ENCODE assay signal across 16 mouse cellular contexts in genomic region chr19:58500049-58500448, GRCm38 (mm10). TPM values are rescaled to one million over a fixed set of nuclear protein-coding genes. Genes with fewer than 3 reads are reported as not detected.
DNase-seq lines count a peak whose midpoint lies in the region; ATAC-seq and TF ChIP-seq lines count a peak whose summit lies in the region.
"Had no signal": no experiment of that assay in that cellular context is flagged by ENCODE, and none has a peak within 500 bp of the region (broad histone marks: within the 10 kb centered on the region; RNA-seq: fewer than 3 reads in every experiment).

No protein-coding gene starts in this region.

- DNase-seq in cerebellum, postnatal 10 days: peak; percentile 29 to 42
- no peak for DNase-seq in cerebellum, postnatal 36 days
- DNase-seq in lung, embryonic 14.5 days: peak; percentile 21
- no peak for DNase-seq in lung, adult 2 months
- peak; percentile 30 to 32 for DNase-seq in layer of hippocampus, adult 2 months (ENCODE audit: low spot score in 2 of 2)
- peak; percentile 50 for DNase-seq in telencephalon, adult 2 months (ENCODE audit: low read depth, low spot score)
- DNase-seq in heart, adult 8-10 months (ENCODE audit: low spot score): no peak
- no peak for DNase-seq in kidney, postnatal 25 days
- DNase-seq: adrenal gland, postnatal 25 days; kidney, postnatal 4 days; liver, embryonic 13.5 days had no signal

- TF ChIP-seq CTCF in lung, embryonic 14.5 days (IDR thresholded peaks at IDR 0.05; ENCODE audit: low read depth): no peak
- no peak for TF ChIP-seq CTCF in lung, adult 2 months (IDR thresholded peaks at IDR 0.05; ENCODE audit: insufficient read depth, low read length)
- TF ChIP-seq CTCF in layer of hippocampus, adult 2 months (conservative IDR thresholded peaks at IDR 0.05): no peak

- H3K4me2 ChIP-seq in lung, embryonic 14.5 days: no peak overlapping the region
- H3K4me2 ChIP-seq: intestine, embryonic 15.5 days; liver, embryonic 13.5 days had no signal

- no peaks in the 10 kb centered on the region for H3K4me1 ChIP-seq in lung, embryonic 14.5 days (ENCODE audit: insufficient read depth)
- no peaks in the 10 kb centered on the region for H3K4me1 ChIP-seq in lung, adult 2 months (ENCODE audit: control insufficient read depth, insufficient read depth, low read length)
- H3K4me1 ChIP-seq: intestine, embryonic 15.5 days; liver, embryonic 13.5 days had no signal

- H3K9ac ChIP-seq in lung, embryonic 14.5 days: no peak overlapping the region
- H3K9ac ChIP-seq: intestine, embryonic 15.5 days; liver, embryonic 13.5 days had no signal

- 84% methylated on average over 2 of the region's 2 CpGs for WGBS in lung, embryonic 14.5 days
- WGBS in lung, adult 2 months: 63% methylated on average over 2 of the region's 2 CpGs

- 0 out of 2 replicates have a peak, but pooled peaks have one; percentile 6 for ATAC-seq in lung, embryonic 14.5 days (ENCODE audit: insufficient read depth)
- ATAC-seq: intestine, embryonic 15.5 days had no signal

- peaks cover 5% of the 10 kb centered on the region; the same call in 1 of the 2 replicates for H3K27me3 ChIP-seq in lung, embryonic 14.5 days (ENCODE audit: insufficient read depth, low read length)
- H3K27me3 ChIP-seq: intestine, embryonic 15.5 days; liver, embryonic 13.5 days had no signal

- no peak overlapping the region for H3K4me3 ChIP-seq in lung, embryonic 14.5 days (ENCODE audit: low read depth, low read length)
- no peak overlapping the region for H3K4me3 ChIP-seq in lung, adult 2 months (replicated peaks; ENCODE audit: extremely low read depth, low read depth, low read length)
- H3K4me3 ChIP-seq in layer of hippocampus, adult 2 months: no peak overlapping the region
- H3K4me3 ChIP-seq: intestine, embryonic 15.5 days; liver, embryonic 13.5 days had no signal

- no peak overlapping the region for H3K27ac ChIP-seq in lung, embryonic 14.5 days (ENCODE audit: low read depth)
- peak overlapping the region; percentile 85 for H3K27ac ChIP-seq in layer of hippocampus, adult 2 months
- H3K27ac ChIP-seq: intestine, embryonic 15.5 days; liver, embryonic 13.5 days had no signal

- no peaks in the 10 kb centered on the region for H3K9me3 ChIP-seq in lung, embryonic 14.5 days (ENCODE audit: low read depth, low read length)
- H3K9me3 ChIP-seq: intestine, embryonic 15.5 days; liver, embryonic 13.5 days had no signal

- TF ChIP-seq POLR2A in lung, adult 2 months (IDR thresholded peaks at IDR 0.05; ENCODE audit: borderline replicate concordance, extremely low read depth, low read depth, low read length): no peak

- no peaks in the 10 kb centered on the region for H3K36me3 ChIP-seq in lung, embryonic 14.5 days (ENCODE audit: insufficient read depth)
- H3K36me3 ChIP-seq: intestine, embryonic 15.5 days; liver, embryonic 13.5 days had no signal

RNA-seq across cellular contexts. Expression of gene Ccdc172, which starts 11.7 kb away (rescaled TPM):
- polyA plus RNA-seq in lung, embryonic 14.5 days (2014; fragmentation: Nextera tagmentation; extraction: Ambion mirVana): not detected in 2 replicates
- polyA plus RNA-seq in lung, adult 2 months (2012; rRNA removed): not detected in 2 replicates
- total RNA-seq in layer of hippocampus, adult 2 months (2021): not detected
- not detected for total RNA-seq in heart, adult 8-10 months (2022)
- total RNA-seq: adrenal gland, postnatal 25 days had no signal
- polyA plus RNA-seq: gonadal fat pad, adult 2 months; heart, embryonic 16.5 days; intestine, embryonic 15.5 days; liver, embryonic 13.5 days; small intestine, adult 2 months; stomach, embryonic 16.5 days had no signal

RNA-seq across cellular contexts. Expression of gene Gfra1, which starts 44.3 kb away (rescaled TPM):
- 6.7 and 7.7 TPM in 2 replicates for polyA plus RNA-seq in lung, embryonic 14.5 days (2014; fragmentation: Nextera tagmentation; extraction: Ambion mirVana)
- polyA plus RNA-seq in lung, adult 2 months (2012; rRNA removed): 4.9 and 7.8 TPM in 2 replicates
- total RNA-seq in layer of hippocampus, adult 2 months (2021): 10 to 100 TPM; 59.6 to 67.1 TPM
- total RNA-seq in heart, adult 8-10 months (2022): 1 to 10 TPM; 4.8 to 5.4 (median 5.2) TPM

Comparison
In these comparisons a context has a peak if more than half of its experiments do, and no peak if none do; other contexts are left out.
1. DNase-seq: peak in cerebellum, postnatal 10 days (2 of 2), lung, embryonic 14.5 days (single experiment), layer of hippocampus, adult 2 months (2 of 2) and telencephalon, adult 2 months (single experiment); none in cerebellum, postnatal 36 days (0 of 2), lung, adult 2 months (single experiment), heart, adult 8-10 months (single experiment) and kidney, postnatal 25 days (0 of 2).
2. RNA of gene Gfra1, which starts 44.3 kb away (total RNA-seq): 59.6 to 67.1 TPM in layer of hippocampus, adult 2 months; 4.8 to 5.4 TPM in heart, adult 8-10 months; every median in the first group is over 4 times any median in the second.